Mouse (Mus musculus): ENCODE data around the gene Mpig6b. TPM values are rescaled to one million over a fixed set of nuclear protein-coding genes. Genes with fewer than 3 reads are reported as not detected.

Mpig6b gene
- total and polyA plus RNA-seq, 2 experiments from 2014 or later = 0.08 TPM; not detected in 1

- Histone ChIP-seq H3K27ac (ENCODE audit: low read depth, low read length) (peak overlapping the region; percentile 65; the same call in 1 of the 2 replicates), H3K27me3 (ENCODE audit: insufficient read depth, low read length) (no peaks in the 10 kb centered on the region), H3K4me2 (ENCODE audit: low read depth) (0 out of 2 replicates have a peak overlapping the region, but pooled peaks have one; percentile 59), H3K4me3 (ENCODE audit: low read depth, low read length) (no peak overlapping the region), H3K4me1 (ENCODE audit: insufficient read depth) (0 out of 2 replicates have a peak, but pooled peaks cover 7% of the 10 kb centered on the region), H3K9ac (no peak overlapping the region), H3K36me3 (ENCODE audit: insufficient read depth) (0 out of 2 replicates have a peak, but pooled peaks cover 5% of the 10 kb centered on the region), H3K9me3 (ENCODE audit: low read length) (no peaks in the 10 kb centered on the region)
- 74% methylated on average over 12 of the region's 12 CpGs for WGBS
- peak; percentile 16; the same call in 1 of the 2 replicates for ATAC-seq
- TF ChIP-seq CTCF (IDR thresholded peaks at IDR 0.05; ENCODE audit: low read depth) = no peak
- DNase-seq = no peak
Measured at GRCm38 (mm10) chr17:35052271-35052798, 13.6 kb downstream of the Mpig6b start.

GRCm38 (mm10) chr17:35051156-35052086, 14.6 kb downstream of the Mpig6b start:
- Histone ChIP-seq H3K27ac (ENCODE audit: low read depth, low read length) (peak overlapping the region; percentile 65), H3K4me1 (ENCODE audit: insufficient read depth) (peaks cover 7% of the 10 kb centered on the region; the same call in 1 of the 2 replicates), H3K9ac (peak overlapping the region; percentile 43), H3K27me3 (ENCODE audit: insufficient read depth, low read length) (no peaks in the 10 kb centered on the region), H3K9me3 (ENCODE audit: low read length) (no peaks in the 10 kb centered on the region), H3K36me3 (ENCODE audit: insufficient read depth) (0 out of 2 replicates have a peak, but pooled peaks cover 5% of the 10 kb centered on the region), H3K4me2 (ENCODE audit: low read depth) (peak overlapping the region; percentile 59), H3K4me3 (ENCODE audit: low read depth, low read length) (peak overlapping the region; percentile 25)
- peak; percentile 60 for DNase-seq
- WGBS = 4% methylated on average over 21 of the region's 21 CpGs
- peak; percentile 63 for ATAC-seq
- no peak for TF ChIP-seq CTCF (IDR thresholded peaks at IDR 0.05; ENCODE audit: low read depth)

- Histone ChIP-seq H3K4me1 (ENCODE audit: insufficient read depth) (peaks cover 12% of the 10 kb centered on the region; the same call in 1 of the 2 replicates), H3K27ac (ENCODE audit: low read depth, low read length) (peak overlapping the region; percentile 77), H3K4me3 (ENCODE audit: low read depth, low read length) (peak overlapping the region; percentile 36), H3K36me3 (ENCODE audit: insufficient read depth) (0 out of 2 replicates have a peak, but pooled peaks cover 5% of the 10 kb centered on the region), H3K27me3 (ENCODE audit: insufficient read depth, low read length) (no peaks in the 10 kb centered on the region), H3K9me3 (ENCODE audit: low read length) (no peaks in the 10 kb centered on the region), H3K9ac (peak overlapping the region; percentile 48), H3K4me2 (ENCODE audit: low read depth) (peak overlapping the region; percentile 59)
- no peak for TF ChIP-seq CTCF (IDR thresholded peaks at IDR 0.05; ENCODE audit: low read depth)
- no peak for ATAC-seq
- no peak for DNase-seq
- WGBS = 3% methylated on average over 26 of the region's 27 CpGs
Measured at GRCm38 (mm10) chr17:35050126-35050750, 15.7 kb downstream of the Mpig6b start.

- peak within 1 kb of the TSS; percentile 59 for H3K4me2 ChIP-seq (ENCODE audit: low read depth)
- peaks cover 12% of the 10 kb centered on the region; the same call in 1 of the 2 replicates for H3K4me1 ChIP-seq (ENCODE audit: insufficient read depth)
- H3K36me3 ChIP-seq (ENCODE audit: insufficient read depth) = 0 out of 2 replicates have a peak, but pooled peaks cover 5% of the 10 kb centered on the region
- H3K9ac ChIP-seq = peak within 1 kb of the TSS; percentile 48
- H3K27me3 ChIP-seq (ENCODE audit: insufficient read depth, low read length) = no peaks in the 10 kb centered on the region
- peak within 1 kb of the TSS; percentile 36 for H3K4me3 ChIP-seq (ENCODE audit: low read depth, low read length)
- H3K27ac ChIP-seq (ENCODE audit: low read depth, low read length) = peak within 1 kb of the TSS; percentile 77
- WGBS = 2% methylated on average over 11 of the region's 11 CpGs
- DNase-seq (no peak), ATAC-seq (no peak)
- no peaks in the 10 kb centered on the region for H3K9me3 ChIP-seq (ENCODE audit: low read length)
- TF ChIP-seq CTCF (IDR thresholded peaks at IDR 0.05; ENCODE audit: low read depth) = no peak
Measured at GRCm38 (mm10) chr17:35049561-35050016, 16.4 kb downstream of the Mpig6b start, which contains the start of gene Clic1. Clic1 (plus strand) TSS chr17:35049966.

- H3K27me3 ChIP-seq (ENCODE audit: insufficient read depth, low read length) = no peaks in the 10 kb centered on the region
- ATAC-seq (no peak), DNase-seq (no peak)
- H3K9ac ChIP-seq = no peak overlapping the region
- TF ChIP-seq CTCF (IDR thresholded peaks at IDR 0.05; ENCODE audit: low read depth) = no peak
- H3K27ac ChIP-seq (ENCODE audit: low read depth, low read length) = no peak overlapping the region
- H3K9me3 ChIP-seq (ENCODE audit: low read length) = no peaks in the 10 kb centered on the region
- H3K4me1 ChIP-seq (ENCODE audit: insufficient read depth) = peaks cover 12% of the 10 kb centered on the region; the same call in 1 of the 2 replicates
- no peak overlapping the region for H3K4me2 ChIP-seq (ENCODE audit: low read depth)
- no peak overlapping the region for H3K4me3 ChIP-seq (ENCODE audit: low read depth, low read length)
- WGBS = 78% methylated on average over 5 of the region's 5 CpGs
- H3K36me3 ChIP-seq (ENCODE audit: insufficient read depth) = 0 out of 2 replicates have a peak, but pooled peaks cover 2% of the 10 kb centered on the region
Measured at GRCm38 (mm10) chr17:35048932-35049440, 17.0 kb downstream of the Mpig6b start.

- H3K27ac ChIP-seq (ENCODE audit: low read depth, low read length) = no peak overlapping the region
- TF ChIP-seq CTCF (IDR thresholded peaks at IDR 0.05; ENCODE audit: low read depth) = no peak
- H3K9ac ChIP-seq = no peak overlapping the region
- no peaks in the 10 kb centered on the region for H3K36me3 ChIP-seq (ENCODE audit: insufficient read depth)
- H3K4me2 ChIP-seq (ENCODE audit: low read depth) = no peak overlapping the region
- ATAC-seq (no peak), DNase-seq (no peak)
- WGBS = 48% methylated on average over 11 of the region's 11 CpGs
- H3K4me1 ChIP-seq (ENCODE audit: insufficient read depth) = peaks cover 12% of the 10 kb centered on the region; the same call in 1 of the 2 replicates
- no peaks in the 10 kb centered on the region for H3K9me3 ChIP-seq (ENCODE audit: low read length)
- no peaks in the 10 kb centered on the region for H3K27me3 ChIP-seq (ENCODE audit: insufficient read depth, low read length)
- H3K4me3 ChIP-seq (ENCODE audit: low read depth, low read length) = no peak overlapping the region
Measured at GRCm38 (mm10) chr17:35048149-35048931, 17.6 kb downstream of the Mpig6b start.
